Mouse (Mus musculus): Measurements from ENCODE around the gene Gm37240.

Gm37240 gene

DNA sequence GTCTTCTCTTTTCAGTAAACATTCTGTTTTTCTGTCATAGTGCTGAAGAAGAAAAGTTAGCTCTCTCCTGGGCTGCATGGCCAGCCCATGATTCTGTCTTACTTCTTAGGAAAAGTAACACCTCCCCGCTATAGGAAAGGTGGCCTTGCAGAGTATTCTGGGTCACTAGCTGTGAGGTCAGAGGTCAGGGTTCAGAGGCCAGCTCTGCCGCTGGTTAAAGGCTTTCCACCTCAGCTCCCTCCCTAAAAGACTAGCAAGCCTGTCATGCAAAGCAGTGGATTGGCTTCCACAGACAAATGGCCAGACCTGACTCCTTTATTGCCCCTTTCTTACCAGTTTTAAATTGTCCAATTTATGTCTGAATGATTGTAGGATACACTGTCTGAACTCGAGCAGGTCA lies 23.3 kb downstream of the Gm37240 start:
- DNase-seq, result no peak

DNA sequence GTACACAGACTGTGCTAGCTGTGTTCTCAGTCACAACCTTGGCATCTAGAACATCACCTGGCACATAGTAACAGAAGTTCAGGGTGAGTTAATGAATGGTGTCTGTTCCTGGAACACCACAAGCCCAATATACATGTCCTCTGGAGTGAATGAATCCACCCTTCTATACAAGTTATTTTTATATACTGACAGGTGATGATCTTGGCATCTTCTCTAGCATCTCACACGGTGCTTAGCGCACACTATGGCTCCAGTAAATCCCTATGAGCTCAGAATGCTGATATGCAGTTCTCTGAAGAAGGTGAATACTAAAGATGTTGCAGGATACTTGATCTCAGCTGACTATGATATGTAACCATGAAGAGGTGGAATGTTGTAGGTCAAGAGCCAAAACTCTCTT lies 24.4 kb downstream of the Gm37240 start:
- no peak for DNase-seq

- no peak for DNase-seq
Observed at GRCm38 (mm10) chr3:85860996-85861395, 26.3 kb downstream of the Gm37240 start.

DNA sequence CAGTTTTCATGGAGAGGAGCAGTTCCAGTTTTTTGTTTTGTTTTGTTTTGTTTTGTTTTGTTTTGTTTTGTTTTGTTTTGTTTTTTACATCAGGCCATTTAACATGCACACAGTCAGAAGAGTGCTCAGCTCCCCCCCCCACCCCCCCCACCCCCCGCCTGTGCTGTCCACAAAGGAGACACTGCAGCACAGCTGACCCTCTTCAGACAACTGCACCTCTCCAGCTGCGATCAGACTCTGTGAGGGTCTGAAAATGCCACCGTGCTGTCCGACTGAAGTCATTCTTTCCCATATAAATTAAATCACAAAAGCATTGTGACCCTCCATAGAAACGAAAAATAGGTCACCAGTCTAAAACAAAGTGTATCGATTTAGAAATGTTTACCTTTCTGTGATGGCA lies 28.0 kb downstream of the Gm37240 start:
- no peak for DNase-seq

DNA sequence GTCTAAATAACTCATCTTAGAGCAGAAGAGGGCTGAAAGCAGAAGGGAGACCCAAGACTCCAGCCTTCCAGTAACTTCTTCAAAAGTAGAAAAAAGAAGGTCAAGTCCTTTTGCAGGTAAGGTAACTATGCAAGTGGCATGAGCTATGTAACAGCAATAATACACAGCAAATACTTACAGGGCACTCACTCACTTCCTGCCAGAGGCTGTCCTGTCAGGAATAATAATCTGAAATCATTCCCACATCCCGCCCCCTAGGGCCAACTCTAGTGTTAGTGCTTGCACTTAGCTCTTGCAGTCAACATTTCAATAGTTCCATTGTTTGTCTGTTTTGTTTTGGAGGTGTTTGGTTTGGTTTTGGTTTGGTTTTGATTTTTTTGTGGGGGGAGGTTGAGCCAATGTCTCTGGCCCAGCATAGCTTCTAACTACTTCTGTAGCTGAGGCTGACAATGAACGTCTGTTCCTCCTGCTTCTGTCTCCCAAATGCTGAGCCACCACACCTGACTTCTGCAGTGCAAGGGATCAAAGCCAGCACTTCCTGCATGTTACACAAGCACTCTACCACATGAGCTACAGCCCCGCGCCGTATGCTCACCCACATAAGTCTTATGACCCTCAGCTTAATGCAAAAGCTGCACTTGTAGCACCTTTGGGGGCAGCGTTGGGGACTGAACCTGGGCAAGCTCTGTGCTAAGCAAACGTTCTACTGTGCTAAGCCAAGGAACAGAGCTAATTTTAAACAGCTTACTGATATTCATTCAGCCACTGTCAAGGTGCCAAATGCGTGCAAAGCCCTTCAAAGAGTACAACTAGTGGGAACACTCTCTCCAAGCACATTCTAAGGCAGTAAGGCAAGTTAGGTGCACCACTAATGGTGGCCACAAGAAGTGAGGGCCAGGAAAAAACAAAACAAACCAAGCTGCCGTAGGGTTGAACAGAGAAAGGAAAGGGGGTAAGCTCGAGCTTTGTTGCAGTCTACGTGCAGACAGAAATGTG lies 28.9 kb downstream of the Gm37240 start:
- no peak for DNase-seq

DNA sequence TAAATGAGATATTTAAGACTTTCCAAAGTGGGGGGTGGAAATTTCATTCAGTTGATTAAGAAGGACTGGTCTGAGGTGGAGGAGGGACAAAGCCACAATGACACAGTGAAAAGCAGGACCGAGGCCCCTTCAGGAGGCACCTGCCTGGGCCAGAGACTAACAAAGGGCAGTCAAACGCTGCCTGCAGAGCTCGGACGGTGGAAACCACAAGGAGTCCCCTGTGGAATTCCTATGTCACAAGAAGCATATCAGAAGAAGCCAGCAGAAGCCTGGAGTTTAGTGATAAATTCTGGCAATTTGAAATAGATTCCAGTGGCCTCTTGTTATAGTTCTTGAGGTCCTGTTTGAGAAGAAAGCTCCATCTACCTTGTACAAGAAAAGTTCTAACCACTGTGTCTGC lies 30.2 kb downstream of the Gm37240 start:
- DNase-seq, result no peak

DNA sequence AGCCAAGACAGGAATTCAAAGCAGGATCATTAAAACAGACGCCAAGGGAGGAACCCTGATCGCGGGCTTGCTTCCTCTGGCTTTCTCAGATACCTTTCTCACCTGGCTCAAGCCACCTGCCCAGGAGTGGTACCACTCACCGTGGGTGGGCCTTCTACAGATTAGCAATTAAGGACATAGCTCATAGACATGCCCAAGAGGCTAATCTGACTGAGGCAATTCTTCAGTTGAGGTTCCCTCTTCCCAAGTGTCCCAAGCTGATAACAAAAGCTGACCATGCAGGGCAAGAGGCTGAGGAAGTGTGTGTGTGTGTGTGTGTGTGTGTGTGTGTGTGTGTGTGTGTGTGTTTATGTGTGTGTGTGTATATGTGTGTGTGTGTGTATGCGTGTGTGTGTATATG lies 31.4 kb downstream of the Gm37240 start:
- no peak for DNase-seq

- no peak for DNase-seq
Observed at GRCm38 (mm10) chr3:85855043-85855442, 32.3 kb downstream of the Gm37240 start.

GRCm38 (mm10) chr3:85854143-85854542 lies 33.2 kb downstream of the Gm37240 start:
- no peak for DNase-seq

DNA sequence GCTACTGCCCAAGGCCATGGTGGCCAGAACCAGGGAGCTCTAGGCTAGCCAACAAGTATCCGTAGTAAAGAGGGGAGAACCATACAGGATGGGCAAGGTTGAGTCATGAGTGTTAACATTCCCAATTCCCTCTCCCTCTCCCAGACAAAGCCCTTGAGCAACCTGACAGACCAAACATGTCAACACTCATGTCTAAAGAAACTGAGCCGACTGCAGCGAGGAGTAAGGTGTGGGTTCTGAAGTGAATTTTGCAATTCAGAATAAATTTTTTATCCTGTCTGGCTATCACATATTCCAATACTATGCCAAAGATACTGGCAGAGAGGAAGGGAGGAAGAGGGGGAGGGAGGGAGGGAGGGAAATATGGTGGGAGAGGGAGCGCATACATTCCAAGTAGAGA lies 33.6 kb downstream of the Gm37240 start:
- no peak for DNase-seq

- no peak for DNase-seq
Observed at GRCm38 (mm10) chr3:85850079-85850478, 37.2 kb downstream of the Gm37240 start.

DNA sequence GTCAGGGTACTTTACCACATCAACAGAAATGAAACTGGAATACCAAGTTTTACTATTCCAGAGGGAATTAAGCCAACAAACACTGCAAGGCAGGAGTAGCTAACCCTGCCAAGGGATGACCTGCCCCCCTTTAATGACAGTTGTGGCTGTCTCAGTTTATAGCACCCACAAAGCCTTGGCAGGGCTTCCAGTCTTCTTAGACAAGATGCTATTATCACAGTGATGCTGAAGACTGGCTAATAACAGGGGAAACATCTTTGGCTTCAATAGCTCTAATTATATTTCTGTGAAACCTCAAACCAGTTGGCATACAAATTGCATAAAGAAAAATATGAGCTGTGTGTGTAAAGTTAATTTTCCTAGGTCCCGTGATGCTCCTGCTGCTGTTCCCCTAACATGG lies 41.0 kb downstream of the Gm37240 start:
- no peak for DNase-seq

- no peak for DNase-seq
Observed at GRCm38 (mm10) chr3:85845341-85845740, 42.0 kb downstream of the Gm37240 start.

DNA sequence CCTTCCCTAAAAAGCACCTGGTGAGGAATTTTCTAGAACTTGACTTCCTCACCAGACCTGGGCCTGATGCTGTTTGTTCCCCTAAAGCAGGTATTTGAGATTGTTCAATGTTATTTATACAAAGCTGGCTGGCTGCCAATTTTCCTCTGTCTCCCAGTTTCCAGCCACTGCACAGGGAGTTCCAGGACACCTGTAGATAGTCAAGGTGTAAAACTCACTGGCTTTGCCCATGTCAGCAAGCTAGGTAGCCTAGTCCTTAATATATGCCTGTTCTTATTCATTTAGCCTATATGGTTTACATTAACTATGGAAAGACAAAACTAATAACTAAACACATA lies 44.5 kb downstream of the Gm37240 start:
- DNase-seq, result no peak

DNA sequence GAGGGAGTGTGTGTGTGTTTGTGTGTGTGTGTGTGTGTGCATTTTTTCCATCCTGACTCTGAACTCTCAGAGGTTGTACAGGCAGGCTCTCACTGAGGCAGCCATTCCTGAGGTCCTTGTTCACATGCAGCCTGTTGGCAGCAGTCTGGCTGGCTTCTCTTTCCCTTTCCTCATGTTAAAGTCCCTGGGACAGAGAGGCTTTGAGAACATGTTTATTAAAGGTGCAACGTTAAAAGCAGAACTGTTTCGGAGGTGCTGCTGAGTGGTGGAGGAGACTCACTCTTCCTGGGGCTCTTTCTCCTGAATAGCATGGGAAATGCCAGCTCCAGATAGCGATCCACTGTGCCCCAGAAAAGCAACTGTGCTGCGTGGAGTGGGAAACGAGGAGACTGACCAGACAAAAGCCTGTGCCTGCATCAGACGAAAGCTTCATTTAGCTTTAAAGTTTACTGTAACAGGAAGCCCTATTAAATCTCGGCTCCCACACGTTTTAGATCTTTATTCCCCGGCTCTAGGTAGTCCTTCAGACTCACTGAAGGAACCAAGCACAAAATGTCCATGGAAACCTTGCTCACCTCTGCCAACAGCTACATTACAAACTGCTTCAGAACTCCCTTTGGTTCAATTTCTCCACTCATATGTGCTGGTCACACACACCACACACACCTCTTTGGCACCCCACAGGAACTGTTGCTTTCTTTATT lies 45.0 kb downstream of the Gm37240 start:
- no peak for DNase-seq

DNA sequence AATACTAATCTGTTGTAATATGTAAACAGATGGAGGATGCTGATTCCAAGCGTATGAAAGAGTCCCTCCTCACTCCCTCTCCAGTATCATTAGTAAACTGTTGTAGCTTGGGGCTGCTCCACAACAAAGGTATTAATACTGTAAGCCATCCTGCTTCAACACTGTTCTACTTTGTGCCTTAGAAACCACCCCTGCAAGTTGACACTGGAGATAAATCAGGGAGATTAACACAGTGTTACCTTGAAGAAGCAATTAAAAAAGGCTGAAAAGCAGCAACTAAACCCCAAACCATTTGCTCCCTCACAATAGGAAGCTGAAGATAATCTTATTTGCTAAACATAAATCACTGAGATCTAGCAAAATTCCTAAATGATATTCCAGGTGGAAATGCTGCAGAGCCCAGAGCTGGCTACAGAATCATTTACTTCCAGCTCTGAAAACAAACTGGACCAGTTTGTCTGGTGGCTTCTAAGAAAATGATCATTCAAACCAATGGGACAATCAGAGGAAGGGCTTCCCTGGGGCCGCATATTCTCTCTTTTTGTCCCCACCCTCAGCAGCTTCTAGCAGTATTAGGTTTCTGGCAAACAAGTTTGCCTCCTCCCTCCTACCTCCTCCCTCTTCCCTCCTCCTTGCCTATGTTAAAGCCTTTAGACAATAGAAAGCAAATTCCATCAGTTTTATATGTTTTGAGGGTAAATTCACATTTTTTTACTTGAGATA lies 45.7 kb downstream of the Gm37240 start:
- no peak for DNase-seq

DNA sequence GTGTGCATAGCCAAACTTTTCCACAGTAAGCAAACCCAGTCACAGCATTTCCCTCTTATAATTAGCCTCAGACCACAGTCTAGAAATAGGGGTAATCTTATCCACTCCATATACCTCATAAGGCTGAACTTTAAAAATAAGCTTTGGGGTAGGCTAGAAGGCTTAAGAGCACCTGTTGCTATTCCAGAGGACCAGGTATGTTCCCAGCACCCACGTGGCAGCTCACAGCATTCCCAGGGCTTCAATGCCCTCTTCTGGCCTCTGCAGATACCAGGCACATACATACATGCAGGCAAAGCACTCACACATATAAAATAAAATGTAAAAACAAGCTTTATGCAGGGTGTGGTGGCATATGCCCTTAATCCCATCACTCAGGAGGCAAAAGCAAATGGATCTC lies 53.7 kb downstream of the Gm37240 start:
- DNase-seq, result no peak

- no peak for DNase-seq
Observed at GRCm38 (mm10) chr3:85832490-85833155, 54.7 kb downstream of the Gm37240 start.

- no peak for DNase-seq
Observed at GRCm38 (mm10) chr3:85831785-85832184, 55.5 kb downstream of the Gm37240 start.

- DNase-seq, result no peak
Observed at GRCm38 (mm10) chr3:85829047-85829446, 58.3 kb downstream of the Gm37240 start.

- no peak for DNase-seq
Observed at GRCm38 (mm10) chr3:85827815-85828214, 59.5 kb downstream of the Gm37240 start.

- DNase-seq, result no peak
Observed at GRCm38 (mm10) chr3:85827283-85827682, 60.0 kb downstream of the Gm37240 start.
